Mouse (Mus musculus) NIH3T3 (cell line): ENCODE measurements around the gene Cpsf3.

Experiments used
- DNase-seq: peaks from one replicate; pipeline ENCODE4 v3.0.0-alpha.2; 2012; ENCODE audit warnings: low read depth

The Cpsf3 gene

GRCm38 (mm10) chr12:21289651-21290050, 4.5 kb downstream of the Cpsf3 start:
- DNase-seq, result no peak

- no peak for DNase-seq
Measured at GRCm38 (mm10) chr12:21298856-21299255, 13.7 kb downstream of the Cpsf3 start.

GRCm38 (mm10) chr12:21301324-21301723, 16.1 kb downstream of the Cpsf3 start:
- DNase-seq, result no peak

GRCm38 (mm10) chr12:21301932-21302331, 16.7 kb downstream of the Cpsf3 start:
- DNase-seq, result no peak

GRCm38 (mm10) chr12:21302361-21302783, 17.2 kb downstream of the Cpsf3 start:
- DNase-seq, result no peak

GRCm38 (mm10) chr12:21305741-21306140, 20.6 kb downstream of the Cpsf3 start:
- no peak for DNase-seq

GRCm38 (mm10) chr12:21306721-21307120, 21.5 kb downstream of the Cpsf3 start:
- no peak for DNase-seq

GRCm38 (mm10) chr12:21312201-21312600, 27.0 kb downstream of the Cpsf3 start:
- DNase-seq, result no peak

- DNase-seq, result peak; percentile 87
Measured at GRCm38 (mm10) chr12:21315923-21316868, 31.0 kb downstream of the Cpsf3 start, which contains the start of gene Iah1. Gene Iah1 (plus strand): TSS chr12:21316389.

- DNase-seq, result peak; percentile 81
Measured at GRCm38 (mm10) chr12:21316869-21317265, 31.7 kb downstream of the Cpsf3 start.

- DNase-seq, result peak; percentile 81
Measured at GRCm38 (mm10) chr12:21318143-21318895, 33.1 kb downstream of the Cpsf3 start.

- no peak for DNase-seq
Measured at GRCm38 (mm10) chr12:21320317-21320716, 35.1 kb downstream of the Cpsf3 start.

- DNase-seq, result no peak
Measured at GRCm38 (mm10) chr12:21321170-21321569, 36.0 kb downstream of the Cpsf3 start.

- no peak for DNase-seq
Measured at GRCm38 (mm10) chr12:21322296-21322695, 37.1 kb downstream of the Cpsf3 start.

- DNase-seq, result no peak
Measured at GRCm38 (mm10) chr12:21322856-21323255, 37.7 kb downstream of the Cpsf3 start.

GRCm38 (mm10) chr12:21324101-21324500, 38.9 kb downstream of the Cpsf3 start:
- no peak for DNase-seq

GRCm38 (mm10) chr12:21325266-21325665, 40.1 kb downstream of the Cpsf3 start:
- DNase-seq, result no peak

GRCm38 (mm10) chr12:21326325-21326724, 41.1 kb downstream of the Cpsf3 start:
- DNase-seq, result no peak

GRCm38 (mm10) chr12:21329661-21330400, 44.6 kb downstream of the Cpsf3 start:
- no peak for DNase-seq

GRCm38 (mm10) chr12:21330961-21331576, 45.9 kb downstream of the Cpsf3 start:
- no peak for DNase-seq

- no peak for DNase-seq
Measured at GRCm38 (mm10) chr12:21331711-21332110, 46.5 kb downstream of the Cpsf3 start.

GRCm38 (mm10) chr12:21333021-21333420, 47.8 kb downstream of the Cpsf3 start:
- DNase-seq, result no peak
